In the genomic region with DNA sequence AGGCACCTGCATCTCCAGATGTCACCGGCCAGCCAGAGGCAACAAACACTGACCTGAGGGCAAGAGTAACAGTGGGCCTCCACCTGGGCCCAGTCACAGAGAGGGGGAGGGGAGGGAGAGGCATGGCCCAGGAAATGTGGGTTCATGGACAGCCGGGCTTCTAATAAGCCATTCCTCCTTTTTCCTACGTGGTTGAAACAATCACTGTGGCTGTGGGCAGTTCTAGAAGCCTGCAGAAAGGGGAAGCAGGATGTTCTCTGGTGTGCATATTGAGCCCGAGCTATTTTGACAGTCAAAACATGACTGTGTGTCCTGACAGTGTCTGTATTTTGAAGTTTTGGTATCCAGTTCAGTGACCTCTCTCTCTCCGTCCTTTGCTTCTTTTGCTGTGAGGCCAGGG, we compare ENCODE assay signal across 21 mouse cellular contexts. TPM values are rescaled to one million over a fixed set of nuclear protein-coding genes. Genes with fewer than 3 reads are reported as not detected.
A peak's percentile ranks its signal among the peaks of the same experiment; 100 is the strongest.
DNase-seq lines count a peak whose midpoint lies in the region; ATAC-seq lines count a peak whose summit lies in the region.
"Had no signal": no experiment of that assay in that cellular context is flagged by ENCODE, and none has a peak within 500 bp of the region (broad histone marks: within the 10 kb centered on the region; RNA-seq: fewer than 3 reads in every experiment).

No protein-coding gene starts in this region.

- WGBS in heart, embryonic 16.5 days, result 66% methylated on average over 5 of the region's 5 CpGs

- no peak overlapping the region for H3K4me3 ChIP-seq in heart, embryonic 16.5 days (ENCODE audit: low read length)
- H3K4me3 ChIP-seq: embryonic facial prominence, embryonic 10.5 days; forebrain, embryonic 12.5 days; heart, embryonic 10.5 days; hindbrain, embryonic 13.5 days; layer of hippocampus, adult 2 months; left cerebral cortex, adult 2 months had no signal

- DNase-seq in heart, adult 8-10 months (ENCODE audit: low spot score), result no peak
- peak; percentile 76 for DNase-seq in A20 (ENCODE audit: low read depth, low spot score)
- DNase-seq in thymus, postnatal 25 days, result peak; percentile 44
- no peak for DNase-seq in gastrocnemius, postnatal 10 days
- no peak for DNase-seq in layer of hippocampus, adult 9-10 months (ENCODE audit: low spot score)
- DNase-seq: gastrocnemius, postnatal 25 days; heart, postnatal 14 days; kidney, adult 8-10 months; kidney, postnatal 14 days had no signal

- H3K4me1 ChIP-seq in heart, embryonic 16.5 days (ENCODE audit: control insufficient read depth, insufficient read depth, low read length), result no peaks in the 10 kb centered on the region
- H3K4me1 ChIP-seq: forebrain, embryonic 12.5 days; hindbrain, embryonic 13.5 days had no signal

- 0 out of 2 replicates have a peak, but pooled peaks have one; percentile 3 for ATAC-seq in heart, embryonic 16.5 days (replicated peaks; ENCODE audit: extremely low read depth, insufficient read depth, low FRiP score)
- peak; percentile 81 for ATAC-seq in granulocyte monocyte progenitor cell, adult 5-6 weeks (replicated peaks; ENCODE audit: poor library complexity, severe bottlenecking)

- no peak overlapping the region for H3K4me2 ChIP-seq in heart, embryonic 16.5 days (ENCODE audit: low read depth, low read length)
- H3K4me2 ChIP-seq: forebrain, embryonic 12.5 days; hindbrain, embryonic 13.5 days; liver, embryonic 11.5 days; lung, embryonic 14.5 days had no signal

- H3K27ac ChIP-seq in heart, embryonic 16.5 days (ENCODE audit: low read length), result no peak overlapping the region
- H3K27ac ChIP-seq: embryonic facial prominence, embryonic 10.5 days; forebrain, embryonic 12.5 days; heart, embryonic 10.5 days; hindbrain, embryonic 13.5 days; layer of hippocampus, adult 2 months; left cerebral cortex, adult 2 months; macrophage; stomach, postnatal 0 days had no signal

- H3K27me3 ChIP-seq in heart, embryonic 16.5 days (ENCODE audit: control insufficient read depth, insufficient read depth, low read length), result no peaks in the 10 kb centered on the region
- H3K27me3 ChIP-seq: forebrain, embryonic 12.5 days; hindbrain, embryonic 13.5 days had no signal

- H3K9me3 ChIP-seq in heart, embryonic 16.5 days (replicated peaks; ENCODE audit: control insufficient read depth, low read length), result no peaks in the 10 kb centered on the region
- H3K9me3 ChIP-seq: embryonic facial prominence, embryonic 10.5 days; forebrain, embryonic 12.5 days; heart, embryonic 10.5 days; hindbrain, embryonic 13.5 days had no signal

- no peak overlapping the region for H3K9ac ChIP-seq in heart, embryonic 16.5 days (ENCODE audit: low read length)
- H3K9ac ChIP-seq: forebrain, embryonic 12.5 days; hindbrain, embryonic 13.5 days; lung, embryonic 14.5 days had no signal

- no peaks in the 10 kb centered on the region; the same call in 1 of the 2 replicates for H3K36me3 ChIP-seq in heart, embryonic 16.5 days (ENCODE audit: control insufficient read depth, insufficient read depth)
- H3K36me3 ChIP-seq: embryonic facial prominence, embryonic 10.5 days; forebrain, embryonic 12.5 days; heart, embryonic 10.5 days; hindbrain, embryonic 13.5 days had no signal

RNA-seq across cellular contexts. Expression of gene Nmrk1, which starts 7.2 kb away (rescaled TPM):
- 8.0 and 8.3 TPM in 2 replicates for polyA plus RNA-seq in heart, embryonic 16.5 days (2015; fragmentation: Nextera tagmentation; extraction: Ambion mirVana)
- 1 to 10 TPM; 2.7 to 4.6 (median 3.7) TPM for total RNA-seq in heart, adult 8-10 months (2022)
- total RNA-seq in granulocyte monocyte progenitor cell, adult 5-6 weeks (2014; fragmentation: Nextera tagmentation), result 6.6 and 14.9 TPM in 2 replicates
- 2.0 and 15.9 TPM in 2 replicates for total RNA-seq in granulocyte monocyte progenitor cell, adult 5-6 weeks (2017)
- 1 to 10 TPM; 3.1 to 4.0 TPM for total RNA-seq in gastrocnemius, postnatal 10 days (2021)

RNA-seq across cellular contexts. Expression of gene Ostf1, which starts 7.3 kb away (rescaled TPM):
- 89.5 and 94.1 TPM in 2 replicates for polyA plus RNA-seq in heart, embryonic 16.5 days (2015; fragmentation: Nextera tagmentation; extraction: Ambion mirVana)
- total RNA-seq in heart, adult 8-10 months (2022), result 10 to 100 TPM; 30.6 to 37.0 (median 33.3) TPM
- total RNA-seq in granulocyte monocyte progenitor cell, adult 5-6 weeks (2014; fragmentation: Nextera tagmentation), result 139 and 152 TPM in 2 replicates
- 208 and 230 TPM in 2 replicates for total RNA-seq in granulocyte monocyte progenitor cell, adult 5-6 weeks (2017)
- 10 to 100 TPM; 31.7 to 37.6 TPM for total RNA-seq in gastrocnemius, postnatal 10 days (2021)

RNA-seq across cellular contexts. Expression of gene Carnmt1, which starts 31.6 kb away (rescaled TPM):
- 23.3 and 25.5 TPM in 2 replicates for polyA plus RNA-seq in heart, embryonic 16.5 days (2015; fragmentation: Nextera tagmentation; extraction: Ambion mirVana)
- 10 to 100 TPM; 32.4 to 40.6 (median 35.7) TPM for total RNA-seq in heart, adult 8-10 months (2022)
- total RNA-seq in granulocyte monocyte progenitor cell, adult 5-6 weeks (2014; fragmentation: Nextera tagmentation), result 22.6 and 29.8 TPM in 2 replicates
- total RNA-seq in granulocyte monocyte progenitor cell, adult 5-6 weeks (2017), result 24.1 and 58.0 TPM in 2 replicates
- total RNA-seq in gastrocnemius, postnatal 10 days (2021), result 10 to 100 TPM; 55.6 to 58.0 TPM

Comparison
In these comparisons a context has a peak if more than half of its experiments do, and no peak if none do; other contexts are left out.
1. DNase-seq: peak in A20 (single experiment) and thymus, postnatal 25 days (single experiment); none in heart, adult 8-10 months (single experiment), gastrocnemius, postnatal 10 days (single experiment) and layer of hippocampus, adult 9-10 months (single experiment).